Mouse (Mus musculus): ENCODE results near the gene Donson.

DNA sequence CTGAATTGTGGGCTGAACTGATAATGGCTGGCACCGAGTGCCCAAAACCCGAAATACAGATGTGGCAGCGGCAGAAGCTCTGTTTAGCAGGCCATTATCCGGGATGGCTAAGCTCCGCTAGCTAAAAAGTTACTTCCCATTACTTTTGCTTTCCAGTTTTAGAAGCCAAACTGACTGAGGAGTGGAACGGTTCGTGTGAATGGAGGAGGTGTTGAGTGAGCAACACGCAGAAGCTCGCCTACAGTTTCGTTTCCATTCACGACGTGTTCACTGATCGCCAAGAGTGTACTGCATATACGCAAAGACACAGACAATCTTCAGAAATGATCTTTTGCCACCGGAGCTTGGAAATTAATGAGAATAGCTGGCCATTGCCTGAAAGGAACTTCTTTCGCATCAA, 26.2 kb downstream of the Donson start:
- no peak for TF ChIP-seq CTCF (IDR thresholded peaks at IDR 0.05; ENCODE audit: control insufficient read depth, insufficient read depth, insufficient read length)
- no peak for TF ChIP-seq USF1 (IDR thresholded peaks at IDR 0.05; ENCODE audit: low read depth)
- no peak for TF ChIP-seq MAX (IDR thresholded peaks at IDR 0.05)
- TF ChIP-seq MYOD1 (IDR thresholded peaks at IDR 0.05; ENCODE audit: control insufficient read depth, insufficient read length, low read depth): no peak

Data from C2C12 (cell line).